12 mouse cellular contexts compared by ENCODE assay signal in the genomic region with DNA sequence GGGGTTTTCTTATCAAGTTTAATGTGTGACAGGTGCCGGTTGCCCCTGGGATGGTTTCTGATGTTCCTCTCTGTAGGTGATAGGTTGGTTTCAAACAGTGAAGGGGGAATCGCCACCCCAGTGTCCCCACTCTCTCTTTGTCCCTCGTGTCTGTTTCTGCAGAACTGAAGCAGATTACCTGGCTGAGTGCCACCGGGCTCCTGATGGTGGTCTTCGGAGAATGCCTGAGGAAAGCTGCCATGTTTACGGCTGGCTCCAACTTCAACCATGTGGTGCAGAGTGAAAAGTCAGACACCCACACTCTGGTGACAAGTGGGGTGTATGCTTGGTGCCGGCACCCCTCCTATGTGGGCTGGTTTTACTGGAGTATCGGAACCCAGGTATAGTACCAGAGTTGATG. TPM values are rescaled to one million over a fixed set of nuclear protein-coding genes. Genes with fewer than 3 reads are reported as not detected.
"Had no signal": no experiment of that assay in that cellular context is flagged by ENCODE, and none has a peak within 500 bp of the region (broad histone marks: within the 10 kb centered on the region; RNA-seq: fewer than 3 reads in every experiment).

No protein-coding gene starts in this region.

- DNase-seq: liver, postnatal 0 days; lung, adult 2 months; lung, postnatal 14 days; lung, postnatal 36 days; right cerebral cortex, postnatal 25 days; thymus, adult 2 months; thymus, postnatal 25 days; thymus, postnatal 4 days had no signal

RNA-seq across cellular contexts. Expression of a gene that starts 8.9 kb away (rescaled TPM):
- total RNA-seq: megakaryocyte progenitor cell, adult 5-6 weeks; midbrain, postnatal 0 days; monocyte, adult 5-6 weeks; neutrophil, adult 5-6 weeks had no signal

RNA-seq across cellular contexts. Expression of a gene that starts 18.4 kb away (rescaled TPM):
- total RNA-seq: monocyte, adult 5-6 weeks; neutrophil, adult 5-6 weeks had no signal
